Mouse (Mus musculus): ENCODE data around the gene 4930512M02Rik. TPM values are rescaled to one million over a fixed set of nuclear protein-coding genes. Genes with fewer than 3 reads are reported as not detected.

Gene 4930512M02Rik
- polyA plus RNA-seq, 1 experiment from 2014 or later = not detected

GRCm38 (mm10) chr11:11558662-11559061, 69.0 kb downstream of the 4930512M02Rik start:
- 69% methylated on average over 3 of the region's 3 CpGs for WGBS
- H3K4me1 ChIP-seq = no peaks in the 10 kb centered on the region

GRCm38 (mm10) chr11:11557173-11557967, 70.3 kb downstream of the 4930512M02Rik start:
- Histone ChIP-seq H3K27ac (no peak overlapping the region), H3K4me1 (no peaks in the 10 kb centered on the region), H3K4me3 (no peak overlapping the region), H3K27me3 (ENCODE audit: insufficient read depth, poor library complexity, severe bottlenecking) (no peaks in the 10 kb centered on the region), H3K9me3 (no peaks in the 10 kb centered on the region), H3K36me3 (no peaks in the 10 kb centered on the region)
- WGBS = 39% methylated on average over 11 of the region's 11 CpGs
- DNase-seq (ENCODE audit: low spot score) = peak; percentile 81

More at GRCm38 (mm10) chr11:11558662-11559061, 69.0 kb downstream of the 4930512M02Rik start:
- DNase-seq (ENCODE audit: low spot score) = peak; percentile 50
- Histone ChIP-seq H3K27ac (no peak overlapping the region), H3K27me3 (ENCODE audit: insufficient read depth, poor library complexity, severe bottlenecking) (no peaks in the 10 kb centered on the region), H3K36me3 (no peaks in the 10 kb centered on the region), H3K9me3 (no peaks in the 10 kb centered on the region), H3K4me3 (no peak overlapping the region)

- no peaks in the 10 kb centered on the region for H3K9me3 ChIP-seq
- no peaks in the 10 kb centered on the region for H3K36me3 ChIP-seq
- H3K27me3 ChIP-seq (ENCODE audit: insufficient read depth, poor library complexity, severe bottlenecking) = no peaks in the 10 kb centered on the region
- H3K4me3 ChIP-seq = no peak overlapping the region
- no peaks in the 10 kb centered on the region for H3K4me1 ChIP-seq
- no peak overlapping the region for H3K27ac ChIP-seq
- 93% methylated on average over 1 of the region's 1 CpGs for WGBS
- peak; percentile 63 for DNase-seq (ENCODE audit: low spot score)
Measured at GRCm38 (mm10) chr11:11556186-11556585, 71.4 kb downstream of the 4930512M02Rik start.

- WGBS = 71% methylated on average over 8 of the region's 8 CpGs
Measured at GRCm38 (mm10) chr11:11555563-11555962, 72.1 kb downstream of the 4930512M02Rik start.

GRCm38 (mm10) chr11:11547597-11548240, 79.9 kb downstream of the 4930512M02Rik start:
- DNase-seq (ENCODE audit: low spot score) = no peak
- WGBS = 74% methylated on average over 7 of the region's 7 CpGs

More at GRCm38 (mm10) chr11:11555563-11555962, 72.1 kb downstream of the 4930512M02Rik start:
- Histone ChIP-seq H3K4me1 (no peaks in the 10 kb centered on the region), H3K9me3 (no peaks in the 10 kb centered on the region), H3K36me3 (no peaks in the 10 kb centered on the region), H3K27ac (no peak overlapping the region), H3K27me3 (ENCODE audit: insufficient read depth, poor library complexity, severe bottlenecking) (no peaks in the 10 kb centered on the region), H3K4me3 (no peak overlapping the region)
- peak; percentile 60 for DNase-seq (ENCODE audit: low spot score)

GRCm38 (mm10) chr11:11546903-11547511, 80.6 kb downstream of the 4930512M02Rik start:
- H3K27me3 ChIP-seq (ENCODE audit: insufficient read depth, poor library complexity, severe bottlenecking) = no peaks in the 10 kb centered on the region
- H3K9me3 ChIP-seq = no peaks in the 10 kb centered on the region
- H3K36me3 ChIP-seq = no peaks in the 10 kb centered on the region
- H3K27ac ChIP-seq = no peak overlapping the region
- H3K4me1 ChIP-seq = no peaks in the 10 kb centered on the region
- 67% methylated on average over 7 of the region's 7 CpGs for WGBS
- DNase-seq (ENCODE audit: low spot score) = no peak
- H3K4me3 ChIP-seq = no peak overlapping the region

More at GRCm38 (mm10) chr11:11547597-11548240, 79.9 kb downstream of the 4930512M02Rik start:
- Histone ChIP-seq H3K4me1 (no peaks in the 10 kb centered on the region), H3K36me3 (no peaks in the 10 kb centered on the region), H3K27ac (no peak overlapping the region), H3K9me3 (no peaks in the 10 kb centered on the region), H3K4me3 (no peak overlapping the region), H3K27me3 (ENCODE audit: insufficient read depth, poor library complexity, severe bottlenecking) (no peaks in the 10 kb centered on the region)

GRCm38 (mm10) chr11:11545948-11546347, 81.7 kb downstream of the 4930512M02Rik start:
- 87% methylated on average over 3 of the region's 3 CpGs for WGBS
- Histone ChIP-seq H3K36me3 (no peaks in the 10 kb centered on the region), H3K9me3 (no peaks in the 10 kb centered on the region), H3K4me3 (no peak overlapping the region), H3K4me1 (no peaks in the 10 kb centered on the region), H3K27me3 (ENCODE audit: insufficient read depth, poor library complexity, severe bottlenecking) (no peaks in the 10 kb centered on the region), H3K27ac (no peak overlapping the region)
- DNase-seq (ENCODE audit: low spot score) = no peak

Other genes starting within 250 kb of the 4930512M02Rik start
- gene Spata48, start 165.7 kb downstream of the 4930512M02Rik start, polyA plus RNA-seq (2016; fragmentation: Nextera tagmentation; extraction: Ambion mirVana) = 0.55 and 1.7 TPM in 2 replicates
- gene Zpbp, start 165.4 kb downstream of the 4930512M02Rik start, polyA plus RNA-seq (2016; fragmentation: Nextera tagmentation; extraction: Ambion mirVana) = 0.60 and 0.65 TPM in 2 replicates
- 7.2 and 7.4 TPM in 2 replicates for gene Ikzf1, start 57.2 kb upstream of the 4930512M02Rik start, polyA plus RNA-seq (2016; fragmentation: Nextera tagmentation; extraction: Ambion mirVana)
- gene Fignl1, start 181.1 kb upstream of the 4930512M02Rik start, polyA plus RNA-seq (2016; fragmentation: Nextera tagmentation; extraction: Ambion mirVana) = 94.9 and 96.4 TPM in 2 replicates